Mouse (Mus musculus) liver, postnatal 0 days (tissue): ENCODE results near the gene Srp54c.
"Not testable (repeated sequence)": the region's sequence is repeated elsewhere in the genome, so short reads cannot be mapped to it uniquely, and the experiment has no call there.

Source experiments
- CTCF ChIP-seq: sonication (generic); IDR thresholded peaks from 2 replicates; pipeline ENCODE4 v1.5.1; 2016; ENCODE audit warnings: antibody characterized with exemption, low read depth
- EP300 ChIP-seq: IDR thresholded peaks from 2 replicates; pipeline ENCODE4 v1.6.1; 2016; ENCODE audit warnings: antibody characterized with exemption, low read depth, mild to moderate bottlenecking

- TF ChIP-seq CTCF, EP300: not testable (repeated sequence)
Observed at GRCm38 (mm10) chr12:55189127-55189526, 40.8 kb upstream of the Srp54c start.
